Mouse (Mus musculus) embryonic facial prominence, embryonic 13.5 days (tissue): ENCODE measurements around the gene Hbb-y. TPM values are rescaled to one million over a fixed set of nuclear protein-coding genes. Genes with fewer than 3 reads are reported as not detected.
"Not testable (repeated sequence)": the region's sequence is repeated elsewhere in the genome, so short reads cannot be mapped to it uniquely, and the experiment has no call there.

Source experiments
- ATAC-seq: fragments of 200-750 bp; cut with Nextera tagmentation; 2 replicates; pipeline ENCODE4 v1.8.0; 2017; ENCODE audit warnings: low read depth; ENCODE audit not compliant: insufficient number of reproducible peaks, insufficient read depth, low FRiP score, low TSS enrichment
- H3K27ac ChIP-seq: fragments of 300-500 bp; sonication (generic); 2 replicates; pipeline ENCODE4 v1.5.1; 2015; ENCODE audit warnings: moderate library complexity, mild to moderate bottlenecking, inconsistent platforms
- H3K27me3 ChIP-seq: fragments of 300-500 bp; sonication (generic); 2 replicates; pipeline ENCODE4 v1.6.1; 2015; ENCODE audit warnings: mild to moderate bottlenecking, inconsistent platforms
- H3K36me3 ChIP-seq: fragments of 300-500 bp; sonication (generic); 2 replicates; pipeline ENCODE4 v1.6.1; 2015; ENCODE audit warnings: mild to moderate bottlenecking, inconsistent platforms
- H3K4me1 ChIP-seq: fragments of 300-500 bp; sonication (generic); 2 replicates; pipeline ENCODE4 v1.6.1; 2015; ENCODE audit warnings: inconsistent platforms
- H3K4me2 ChIP-seq: fragments of 300-500 bp; sonication (generic); 2 replicates; pipeline ENCODE4 v1.6.1; 2015; ENCODE audit warnings: moderate library complexity, mild to moderate bottlenecking, inconsistent platforms
- H3K4me3 ChIP-seq: fragments of 300-500 bp; sonication (generic); 2 replicates; pipeline ENCODE4 v1.5.1; 2015; ENCODE audit warnings: mild to moderate bottlenecking, inconsistent platforms
- H3K9ac ChIP-seq: fragments of 300-500 bp; sonication (generic); 2 replicates; pipeline ENCODE4 v1.6.1; 2015; ENCODE audit warnings: mild to moderate bottlenecking, inconsistent platforms
- H3K9me3 ChIP-seq: fragments of 300-500 bp; sonication (generic); 2 replicates; pipeline ENCODE4 v1.6.1; 2016; ENCODE audit warnings: inconsistent platforms
- WGBS: fragments of 180-500 bp; shearing (Covaris S2); methylation state at CpG from one replicate; pipeline ENCODE4 v1.1.7; 2015; ENCODE audit warnings: mixed read lengths; 5-methylcytosine and 5-hydroxymethylcytosine counted together
- polyA plus RNA-seq: library from polyadenylated mRNA; unstranded; fragments of >200 nt; fragmentation: Nextera tagmentation; extraction: Ambion mirVana; gene quantifications from 2 replicates; pipeline ENCODE4 v1.2.1, GENCODE M21; 2015

The Hbb-y gene
- polyA plus RNA-seq, 1 experiment from 2014 or later, result 5,482 TPM

- WGBS, result 67% methylated on average over 1 of the region's 1 CpGs
- no peaks in the 10 kb centered on the region for H3K27me3 ChIP-seq
- H3K9ac ChIP-seq, result no peak overlapping the region
- no peaks in the 10 kb centered on the region for H3K9me3 ChIP-seq
- no peaks in the 10 kb centered on the region for H3K36me3 ChIP-seq
- no peaks in the 10 kb centered on the region for H3K4me1 ChIP-seq
- H3K27ac ChIP-seq, result no peak overlapping the region
- ATAC-seq, result no peak
- no peak overlapping the region for H3K4me2 ChIP-seq
- H3K4me3 ChIP-seq, result no peak overlapping the region
Measured at GRCm38 (mm10) chr7:103812174-103812573, 40.8 kb downstream of the Hbb-y start.

- Histone ChIP-seq H3K27me3 (no peaks in the 10 kb centered on the region), H3K4me3 (no peak overlapping the region), H3K4me1 (no peaks in the 10 kb centered on the region), H3K9me3 (no peaks in the 10 kb centered on the region), H3K9ac (no peak overlapping the region), H3K36me3 (no peaks in the 10 kb centered on the region), H3K4me2 (no peak overlapping the region), H3K27ac (no peak overlapping the region)
- ATAC-seq, result no peak
- 88% methylated on average over 1 of the region's 1 CpGs for WGBS
Measured at GRCm38 (mm10) chr7:103811223-103811845, 41.7 kb downstream of the Hbb-y start.

GRCm38 (mm10) chr7:103810746-103811145 is 42.3 kb downstream of the Hbb-y start:
- H3K4me1 ChIP-seq, result no peaks in the 10 kb centered on the region
- H3K27me3 ChIP-seq, result no peaks in the 10 kb centered on the region
- no peak overlapping the region for H3K9ac ChIP-seq
- H3K4me3 ChIP-seq, result no peak overlapping the region
- H3K27ac ChIP-seq, result no peak overlapping the region
- H3K4me2 ChIP-seq, result no peak overlapping the region
- H3K36me3 ChIP-seq, result no peaks in the 10 kb centered on the region
- H3K9me3 ChIP-seq, result no peaks in the 10 kb centered on the region
- ATAC-seq, result no peak
- WGBS, result 76% methylated on average over 3 of the region's 3 CpGs

- 88% methylated on average over 1 of the region's 1 CpGs for WGBS
- Histone ChIP-seq H3K27me3 (no peaks in the 10 kb centered on the region), H3K4me3 (no peak overlapping the region), H3K9me3 (no peaks in the 10 kb centered on the region), H3K27ac (no peak overlapping the region), H3K36me3 (no peaks in the 10 kb centered on the region), H3K4me1 (no peaks in the 10 kb centered on the region), H3K4me2 (no peak overlapping the region), H3K9ac (no peak overlapping the region)
- ATAC-seq, result no peak
Measured at GRCm38 (mm10) chr7:103810296-103810695, 42.7 kb downstream of the Hbb-y start.

GRCm38 (mm10) chr7:103809801-103810155 is 43.2 kb downstream of the Hbb-y start:
- WGBS, result 59% methylated on average over 1 of the region's 1 CpGs
- H3K27ac ChIP-seq, result no peak overlapping the region
- no peak for ATAC-seq
- H3K36me3 ChIP-seq, result no peaks in the 10 kb centered on the region
- no peaks in the 10 kb centered on the region for H3K9me3 ChIP-seq
- no peaks in the 10 kb centered on the region for H3K27me3 ChIP-seq
- no peaks in the 10 kb centered on the region for H3K4me1 ChIP-seq
- H3K9ac ChIP-seq, result no peak overlapping the region
- no peak overlapping the region for H3K4me3 ChIP-seq
- H3K4me2 ChIP-seq, result no peak overlapping the region

GRCm38 (mm10) chr7:103808971-103809800 is 43.8 kb downstream of the Hbb-y start:
- H3K27me3 ChIP-seq, result no peaks in the 10 kb centered on the region
- no peak overlapping the region for H3K4me2 ChIP-seq
- no peak overlapping the region for H3K9ac ChIP-seq
- WGBS, result 70% methylated on average over 5 of the region's 5 CpGs
- H3K9me3 ChIP-seq, result no peaks in the 10 kb centered on the region
- no peak for ATAC-seq
- no peaks in the 10 kb centered on the region for H3K36me3 ChIP-seq
- H3K4me3 ChIP-seq, result no peak overlapping the region
- no peaks in the 10 kb centered on the region for H3K4me1 ChIP-seq
- no peak overlapping the region for H3K27ac ChIP-seq

GRCm38 (mm10) chr7:103808120-103808519 is 44.9 kb downstream of the Hbb-y start:
- H3K36me3 ChIP-seq, H3K27ac ChIP-seq, ATAC-seq, H3K27me3 ChIP-seq, H3K4me2 ChIP-seq, H3K4me3 ChIP-seq, H3K9me3 ChIP-seq, H3K9ac ChIP-seq, H3K4me1 ChIP-seq: not testable (repeated sequence)
- WGBS, result 68% methylated on average over 2 of the region's 2 CpGs

GRCm38 (mm10) chr7:103806856-103807255 is 46.2 kb downstream of the Hbb-y start:
- no peak for ATAC-seq
- Histone ChIP-seq H3K4me1 (no peaks in the 10 kb centered on the region), H3K4me2 (no peak overlapping the region), H3K9ac (no peak overlapping the region), H3K27ac (no peak overlapping the region), H3K36me3 (no peaks in the 10 kb centered on the region), H3K9me3 (no peaks in the 10 kb centered on the region), H3K4me3 (no peak overlapping the region), H3K27me3 (no peaks in the 10 kb centered on the region)
- WGBS, result 53% methylated on average over 1 of the region's 1 CpGs

Other genes with a start within 250 kb of the Hbb-y start
- gene Olfr620, start 240.7 kb downstream of the Hbb-y start, polyA plus RNA-seq, result not detected in 2 replicates
- gene Olfr622, start 210.5 kb downstream of the Hbb-y start, polyA plus RNA-seq, result 0.18 and 0.22 TPM in 2 replicates
- not detected in 2 replicates for gene Olfr623, start 189.5 kb downstream of the Hbb-y start, polyA plus RNA-seq
- 0.07 and 0.08 TPM in 2 replicates for gene Olfr624, start 182.0 kb downstream of the Hbb-y start, polyA plus RNA-seq
- gene Olfr625-ps1, start 170.5 kb downstream of the Hbb-y start, polyA plus RNA-seq, result not detected in 2 replicates
- gene Olfr243, start 138.5 kb downstream of the Hbb-y start, polyA plus RNA-seq, result not detected in 2 replicates
- not detected in 2 replicates for gene Olfr628, start 122.8 kb downstream of the Hbb-y start, polyA plus RNA-seq
- gene Olfr629, start 108.3 kb downstream of the Hbb-y start, polyA plus RNA-seq, result not detected in 2 replicates
- gene Olfr630, start 95.9 kb downstream of the Hbb-y start, polyA plus RNA-seq, result not detected in 2 replicates
- not detected in 2 replicates for gene Olfr69, start 81.6 kb downstream of the Hbb-y start, polyA plus RNA-seq
- gene Olfr68, start 73.5 kb downstream of the Hbb-y start, polyA plus RNA-seq, result not detected in 2 replicates
- not detected in 2 replicates for gene Olfr67, start 61.4 kb downstream of the Hbb-y start, polyA plus RNA-seq
- gene Hbb-bt, start 39.2 kb downstream of the Hbb-y start, polyA plus RNA-seq, result 1,311 and 2,074 TPM in 2 replicates
- gene Hbb-bs, start 25.1 kb downstream of the Hbb-y start, polyA plus RNA-seq, result 2,604 and 4,415 TPM in 2 replicates
- not detected in 2 replicates for gene Hbb-bh2, start 12.7 kb downstream of the Hbb-y start, polyA plus RNA-seq
- 46.9 and 96.8 TPM in 2 replicates for gene Hbb-bh1, start 10.1 kb downstream of the Hbb-y start, polyA plus RNA-seq
- not detected in 2 replicates for gene Olfr66, start 33.0 kb upstream of the Hbb-y start, polyA plus RNA-seq
- not detected in 2 replicates for gene Olfr64, start 41.3 kb upstream of the Hbb-y start, polyA plus RNA-seq
- not detected in 2 replicates for gene Olfr65, start 50.3 kb upstream of the Hbb-y start, polyA plus RNA-seq
- gene Olfr631, start 75.6 kb upstream of the Hbb-y start, polyA plus RNA-seq, result not detected in 2 replicates
- gene Olfr632, start 81.1 kb upstream of the Hbb-y start, polyA plus RNA-seq, result not detected in 2 replicates
- gene Olfr633, start 91.2 kb upstream of the Hbb-y start, polyA plus RNA-seq, result not detected in 2 replicates
- gene Olfr635, start 117.9 kb upstream of the Hbb-y start, polyA plus RNA-seq, result 0.03 TPM in 1 of 2 replicates, not detected in the other
- gene Olfr638, start 145.5 kb upstream of the Hbb-y start, polyA plus RNA-seq, result not detected in 2 replicates
- gene Olfr639, start 164.1 kb upstream of the Hbb-y start, polyA plus RNA-seq, result 0.04 and 0.06 TPM in 2 replicates
- not detected in 2 replicates for gene Olfr640, start 172.4 kb upstream of the Hbb-y start, polyA plus RNA-seq
- not detected in 2 replicates for gene Olfr641, start 182.2 kb upstream of the Hbb-y start, polyA plus RNA-seq
- not detected in 2 replicates for gene Olfr642, start 199.4 kb upstream of the Hbb-y start, polyA plus RNA-seq
- not detected in 2 replicates for gene 4930516K23Rik, start 208.2 kb upstream of the Hbb-y start, polyA plus RNA-seq
- not detected in 2 replicates for gene Olfr644, start 218.7 kb upstream of the Hbb-y start, polyA plus RNA-seq
- gene Olfr645, start 232.2 kb upstream of the Hbb-y start, polyA plus RNA-seq, result not detected in 2 replicates